ENCODE assay signal across 13 mouse cellular contexts in the genomic region with DNA sequence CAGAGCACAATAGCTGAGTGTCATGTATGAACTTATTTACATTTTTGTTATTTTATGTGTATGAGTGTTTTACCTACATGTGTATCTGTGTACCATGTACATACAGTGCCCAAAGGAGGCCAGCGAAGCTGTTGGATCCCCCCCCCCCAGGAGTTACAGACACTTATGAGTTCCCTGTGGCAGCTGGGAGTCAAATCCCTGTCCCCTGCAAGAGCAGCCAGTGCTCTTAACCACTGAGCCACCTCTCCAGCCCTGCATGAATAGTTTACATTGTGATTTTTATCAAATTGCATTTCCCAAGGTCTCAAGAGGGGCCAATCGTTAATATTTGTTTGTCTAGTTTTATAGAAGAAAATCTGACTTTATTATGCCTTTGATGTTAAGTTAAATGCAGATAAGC. TPM values are rescaled to one million over a fixed set of nuclear protein-coding genes. Genes with fewer than 3 reads are reported as not detected.
DNase-seq lines count a peak whose midpoint lies in the region; ATAC-seq and TF ChIP-seq lines count a peak whose summit lies in the region.
"Had no signal": no experiment of that assay in that cellular context is flagged by ENCODE, and none has a peak within 500 bp of the region (broad histone marks: within the 10 kb centered on the region; RNA-seq: fewer than 3 reads in every experiment).

No protein-coding gene starts in this region.

- TF ChIP-seq EP300 in stomach, postnatal 0 days (optimal IDR thresholded peaks at IDR 0.05): no peak

- 0 out of 2 replicates have a peak overlapping the region, but pooled peaks have one; percentile 21 for H3K4me2 ChIP-seq in forebrain, embryonic 14.5 days (ENCODE audit: low read length)
- no peak overlapping the region for H3K4me2 ChIP-seq in forebrain, embryonic 12.5 days
- H3K4me2 ChIP-seq in hindbrain, postnatal 0 days (ENCODE audit: low read depth, low read length): peak overlapping the region; percentile 38
- no peak overlapping the region for H3K4me2 ChIP-seq in hindbrain, embryonic 11.5 days (replicated peaks; ENCODE audit: low read depth, low read length)
- 0 out of 2 replicates have a peak overlapping the region, but pooled peaks have one; percentile 34 for H3K4me2 ChIP-seq in midbrain, postnatal 0 days (ENCODE audit: low read depth, low read length, poor library complexity, severe bottlenecking)
- H3K4me2 ChIP-seq in midbrain, embryonic 15.5 days: no peak overlapping the region
- H3K4me2 ChIP-seq in stomach, postnatal 0 days (replicated peaks; ENCODE audit: low read depth): peak overlapping the region; percentile 35; the same call in 1 of the 2 replicates

- H3K36me3 ChIP-seq in forebrain, embryonic 14.5 days (ENCODE audit: control insufficient read depth, insufficient read depth, low read length): no peaks in the 10 kb centered on the region
- no peaks in the 10 kb centered on the region for H3K36me3 ChIP-seq in forebrain, embryonic 12.5 days (replicated peaks)
- H3K36me3 ChIP-seq in hindbrain, postnatal 0 days (ENCODE audit: insufficient read depth, low read length): no peaks in the 10 kb centered on the region
- H3K36me3 ChIP-seq in hindbrain, embryonic 11.5 days (ENCODE audit: control insufficient read depth, insufficient read depth, low read length): no peaks in the 10 kb centered on the region
- H3K36me3 ChIP-seq in midbrain, postnatal 0 days (ENCODE audit: insufficient read depth, low read length): no peaks in the 10 kb centered on the region
- H3K36me3 ChIP-seq in midbrain, embryonic 15.5 days (replicated peaks): no peaks in the 10 kb centered on the region
- H3K36me3 ChIP-seq in stomach, postnatal 0 days (ENCODE audit: control insufficient read depth, insufficient read depth, low read length): no peaks in the 10 kb centered on the region
- H3K36me3 ChIP-seq: hindbrain, embryonic 15.5 days; limb, embryonic 13.5 days; midbrain, embryonic 13.5 days had no signal

- no peak for DNase-seq in forebrain, embryonic 14.5 days (ENCODE audit: low spot score)
- DNase-seq in hindbrain, postnatal 0 days (ENCODE audit: low spot score): no peak
- DNase-seq in hindbrain, embryonic 11.5 days (ENCODE audit: low spot score): no peak
- no peak for DNase-seq in midbrain, postnatal 0 days (ENCODE audit: low spot score)
- no peak for DNase-seq in stomach, postnatal 0 days (ENCODE audit: low spot score)
- DNase-seq in adrenal gland, adult 8-10 months: no peak
- DNase-seq: cerebellum, adult 9-11 months had no signal

- no peak overlapping the region for H3K4me3 ChIP-seq in forebrain, embryonic 14.5 days (ENCODE audit: low read depth, low read length)
- no peak overlapping the region for H3K4me3 ChIP-seq in forebrain, embryonic 12.5 days (replicated peaks)
- no peak overlapping the region for H3K4me3 ChIP-seq in hindbrain, postnatal 0 days (ENCODE audit: low read length)
- no peak overlapping the region for H3K4me3 ChIP-seq in hindbrain, embryonic 11.5 days (ENCODE audit: low read depth, low read length)
- H3K4me3 ChIP-seq in midbrain, postnatal 0 days (ENCODE audit: low read depth, low read length): no peak overlapping the region
- H3K4me3 ChIP-seq in midbrain, embryonic 15.5 days: no peak overlapping the region
- no peak overlapping the region for H3K4me3 ChIP-seq in stomach, postnatal 0 days (ENCODE audit: low read depth, low read length)
- H3K4me3 ChIP-seq: hindbrain, embryonic 15.5 days; limb, embryonic 13.5 days; midbrain, embryonic 13.5 days had no signal

- WGBS in forebrain, embryonic 14.5 days: 84% methylated on average over 2 of the region's 2 CpGs
- 79% methylated on average over 2 of the region's 2 CpGs for WGBS in forebrain, embryonic 12.5 days
- 71% methylated on average over 2 of the region's 2 CpGs for WGBS in hindbrain, postnatal 0 days
- WGBS in hindbrain, embryonic 11.5 days: 74% methylated on average over 2 of the region's 2 CpGs
- 61% methylated on average over 2 of the region's 2 CpGs for WGBS in midbrain, postnatal 0 days
- WGBS in midbrain, embryonic 15.5 days: 64% methylated on average over 2 of the region's 2 CpGs
- 40% methylated on average over 2 of the region's 2 CpGs for WGBS in stomach, postnatal 0 days

- H3K9me3 ChIP-seq in forebrain, embryonic 14.5 days (replicated peaks; ENCODE audit: control insufficient read depth, low read length): no peaks in the 10 kb centered on the region
- no peaks in the 10 kb centered on the region for H3K9me3 ChIP-seq in forebrain, embryonic 12.5 days
- no peaks in the 10 kb centered on the region for H3K9me3 ChIP-seq in hindbrain, postnatal 0 days (ENCODE audit: low read length)
- no peaks in the 10 kb centered on the region for H3K9me3 ChIP-seq in hindbrain, embryonic 11.5 days (ENCODE audit: control insufficient read depth, low read length)
- no peaks in the 10 kb centered on the region for H3K9me3 ChIP-seq in midbrain, postnatal 0 days (ENCODE audit: low read length)
- H3K9me3 ChIP-seq in midbrain, embryonic 15.5 days: no peaks in the 10 kb centered on the region
- H3K9me3 ChIP-seq in stomach, postnatal 0 days (ENCODE audit: control insufficient read depth, low read length): no peaks in the 10 kb centered on the region
- H3K9me3 ChIP-seq: hindbrain, embryonic 15.5 days; limb, embryonic 13.5 days; midbrain, embryonic 13.5 days had no signal

- ATAC-seq in forebrain, embryonic 14.5 days: no peak
- ATAC-seq in forebrain, embryonic 12.5 days (ENCODE audit: low FRiP score): no peak
- no peak for ATAC-seq in hindbrain, postnatal 0 days
- ATAC-seq in hindbrain, embryonic 11.5 days (ENCODE audit: low FRiP score): no peak
- ATAC-seq in midbrain, postnatal 0 days (ENCODE audit: low FRiP score): no peak
- no peak for ATAC-seq in midbrain, embryonic 15.5 days (replicated peaks)
- ATAC-seq in stomach, postnatal 0 days (ENCODE audit: low FRiP score, low TSS enrichment): no peak

- no peaks in the 10 kb centered on the region for H3K27me3 ChIP-seq in forebrain, embryonic 14.5 days (replicated peaks; ENCODE audit: control insufficient read depth, insufficient read depth, low read length)
- H3K27me3 ChIP-seq in forebrain, embryonic 12.5 days: no peaks in the 10 kb centered on the region
- no peaks in the 10 kb centered on the region for H3K27me3 ChIP-seq in hindbrain, postnatal 0 days (ENCODE audit: insufficient read depth, low read length)
- H3K27me3 ChIP-seq in hindbrain, embryonic 11.5 days (ENCODE audit: control insufficient read depth, insufficient read depth, low read length): no peaks in the 10 kb centered on the region
- H3K27me3 ChIP-seq in midbrain, postnatal 0 days (ENCODE audit: insufficient read depth, low read length): no peaks in the 10 kb centered on the region
- H3K27me3 ChIP-seq in midbrain, embryonic 15.5 days (replicated peaks): no peaks in the 10 kb centered on the region
- H3K27me3 ChIP-seq in stomach, postnatal 0 days (ENCODE audit: control insufficient read depth, insufficient read depth, low read length): no peaks in the 10 kb centered on the region
- H3K27me3 ChIP-seq: hindbrain, embryonic 15.5 days; limb, embryonic 13.5 days; midbrain, embryonic 13.5 days had no signal

- TF ChIP-seq CTCF in hindbrain, postnatal 0 days (IDR thresholded peaks at IDR 0.05; ENCODE audit: low read depth): no peak
- TF ChIP-seq CTCF in midbrain, postnatal 0 days (IDR thresholded peaks at IDR 0.05): no peak
- TF ChIP-seq CTCF in stomach, postnatal 0 days (IDR thresholded peaks at IDR 0.05; ENCODE audit: low read depth): no peak

- no peak overlapping the region for H3K27ac ChIP-seq in forebrain, embryonic 14.5 days (ENCODE audit: low read depth, low read length)
- H3K27ac ChIP-seq in forebrain, embryonic 12.5 days: no peak overlapping the region
- H3K27ac ChIP-seq in hindbrain, postnatal 0 days: no peak overlapping the region
- H3K27ac ChIP-seq in hindbrain, embryonic 11.5 days (ENCODE audit: low read depth, low read length): no peak overlapping the region
- H3K27ac ChIP-seq in midbrain, postnatal 0 days (ENCODE audit: low read depth, low read length): no peak overlapping the region
- no peak overlapping the region; the same call in 1 of the 2 replicates for H3K27ac ChIP-seq in midbrain, embryonic 15.5 days
- H3K27ac ChIP-seq in stomach, postnatal 0 days (replicated peaks): no peak overlapping the region
- H3K27ac ChIP-seq: hindbrain, embryonic 15.5 days; limb, embryonic 13.5 days; midbrain, embryonic 13.5 days had no signal

- H3K4me1 ChIP-seq in forebrain, embryonic 14.5 days (ENCODE audit: control insufficient read depth, insufficient read depth, low read length): peaks cover 4% of the 10 kb centered on the region
- H3K4me1 ChIP-seq in forebrain, embryonic 12.5 days: peaks cover 10% of the 10 kb centered on the region
- no peaks in the 10 kb centered on the region for H3K4me1 ChIP-seq in hindbrain, postnatal 0 days (ENCODE audit: insufficient read depth, low read length)
- no peaks in the 10 kb centered on the region; the same call in 1 of the 2 replicates for H3K4me1 ChIP-seq in hindbrain, embryonic 11.5 days (replicated peaks; ENCODE audit: control insufficient read depth, insufficient read depth, low read length)
- no peaks in the 10 kb centered on the region; the same call in 1 of the 2 replicates for H3K4me1 ChIP-seq in midbrain, postnatal 0 days (ENCODE audit: insufficient read depth, low read length)
- peaks cover 14% of the 10 kb centered on the region for H3K4me1 ChIP-seq in midbrain, embryonic 15.5 days
- no peaks in the 10 kb centered on the region for H3K4me1 ChIP-seq in stomach, postnatal 0 days (replicated peaks; ENCODE audit: control insufficient read depth, insufficient read depth)

- no peak overlapping the region for H3K9ac ChIP-seq in forebrain, embryonic 14.5 days (ENCODE audit: low read length)
- H3K9ac ChIP-seq in forebrain, embryonic 12.5 days: no peak overlapping the region
- no peak overlapping the region for H3K9ac ChIP-seq in hindbrain, postnatal 0 days (replicated peaks; ENCODE audit: low read length)
- no peak overlapping the region for H3K9ac ChIP-seq in hindbrain, embryonic 11.5 days (ENCODE audit: low read depth, low read length)
- no peak overlapping the region for H3K9ac ChIP-seq in midbrain, postnatal 0 days (replicated peaks; ENCODE audit: low read length, poor library complexity, severe bottlenecking)
- H3K9ac ChIP-seq in midbrain, embryonic 15.5 days: no peak overlapping the region
- no peak overlapping the region for H3K9ac ChIP-seq in stomach, postnatal 0 days (ENCODE audit: low read length)
- H3K9ac ChIP-seq: hindbrain, embryonic 15.5 days; limb, embryonic 13.5 days; midbrain, embryonic 13.5 days had no signal

RNA-seq across cellular contexts. Expression of gene Trim63, which starts 8.0 kb away (rescaled TPM):
- not detected in 2 replicates for polyA plus RNA-seq in forebrain, embryonic 14.5 days (2014; fragmentation: Nextera tagmentation; extraction: Ambion mirVana)
- polyA plus RNA-seq in forebrain, embryonic 12.5 days (2016; fragmentation: Nextera tagmentation; extraction: Ambion mirVana): 0.17 and 0.27 TPM in 2 replicates
- 0.32 and 1.5 TPM in 2 replicates for total RNA-seq in hindbrain, postnatal 0 days (2014; rRNA removed)
- polyA plus RNA-seq in hindbrain, postnatal 0 days (2015; fragmentation: Nextera tagmentation; extraction: Ambion mirVana): 0.84 and 1.1 TPM in 2 replicates
- 0.12 and 0.32 TPM in 2 replicates for polyA plus RNA-seq in hindbrain, embryonic 11.5 days (2014; fragmentation: Nextera tagmentation; extraction: Ambion mirVana)
- 1.5 and 2.0 TPM in 2 replicates for total RNA-seq in midbrain, postnatal 0 days (2014; rRNA removed)
- polyA plus RNA-seq in midbrain, postnatal 0 days (2015; fragmentation: Nextera tagmentation; extraction: Ambion mirVana): 0.49 and 0.73 TPM in 2 replicates
- polyA plus RNA-seq in midbrain, embryonic 15.5 days (2015; fragmentation: Nextera tagmentation; extraction: Ambion mirVana): 0.40 and 0.91 TPM in 2 replicates
- polyA plus RNA-seq in stomach, postnatal 0 days (2015; fragmentation: Nextera tagmentation; extraction: Ambion mirVana): 0.07 and 0.13 TPM in 2 replicates
- total RNA-seq in adrenal gland, adult 8-10 months (2022): not detected
- total RNA-seq: layer of hippocampus, adult 8-10 months had no signal

RNA-seq across cellular contexts. Expression of gene Pdik1l, which starts 19.3 kb away (rescaled TPM):
- polyA plus RNA-seq in forebrain, embryonic 14.5 days (2014; fragmentation: Nextera tagmentation; extraction: Ambion mirVana): 32.2 and 40.5 TPM in 2 replicates
- 33.3 and 34.8 TPM in 2 replicates for polyA plus RNA-seq in forebrain, embryonic 12.5 days (2016; fragmentation: Nextera tagmentation; extraction: Ambion mirVana)
- 25.5 and 35.2 TPM in 2 replicates for total RNA-seq in hindbrain, postnatal 0 days (2014; rRNA removed)
- polyA plus RNA-seq in hindbrain, postnatal 0 days (2015; fragmentation: Nextera tagmentation; extraction: Ambion mirVana): 23.3 and 24.8 TPM in 2 replicates
- polyA plus RNA-seq in hindbrain, embryonic 11.5 days (2014; fragmentation: Nextera tagmentation; extraction: Ambion mirVana): 23.5 and 25.1 TPM in 2 replicates
- 44.8 and 49.7 TPM in 2 replicates for total RNA-seq in midbrain, postnatal 0 days (2014; rRNA removed)
- 27.6 and 30.8 TPM in 2 replicates for polyA plus RNA-seq in midbrain, postnatal 0 days (2015; fragmentation: Nextera tagmentation; extraction: Ambion mirVana)
- polyA plus RNA-seq in midbrain, embryonic 15.5 days (2015; fragmentation: Nextera tagmentation; extraction: Ambion mirVana): 42.2 and 44.7 TPM in 2 replicates
- 8.3 and 8.4 TPM in 2 replicates for polyA plus RNA-seq in stomach, postnatal 0 days (2015; fragmentation: Nextera tagmentation; extraction: Ambion mirVana)
- total RNA-seq in adrenal gland, adult 8-10 months (2022): 10 to 100 TPM; 13.0 to 20.0 (median 15.5) TPM

RNA-seq across cellular contexts. Expression of gene Slc30a2, which starts 36.0 kb away (rescaled TPM):
- 0.05 and 0.06 TPM in 2 replicates for polyA plus RNA-seq in forebrain, embryonic 14.5 days (2014; fragmentation: Nextera tagmentation; extraction: Ambion mirVana)
- polyA plus RNA-seq in forebrain, embryonic 12.5 days (2016; fragmentation: Nextera tagmentation; extraction: Ambion mirVana): not detected in 2 replicates
- total RNA-seq in hindbrain, postnatal 0 days (2014; rRNA removed): 0.43 TPM in 1 of 2 replicates, not detected in the other
- polyA plus RNA-seq in hindbrain, postnatal 0 days (2015; fragmentation: Nextera tagmentation; extraction: Ambion mirVana): 0.09 and 0.18 TPM in 2 replicates
- polyA plus RNA-seq in hindbrain, embryonic 11.5 days (2014; fragmentation: Nextera tagmentation; extraction: Ambion mirVana): not detected in 2 replicates
- not detected in 2 replicates for total RNA-seq in midbrain, postnatal 0 days (2014; rRNA removed)
- polyA plus RNA-seq in midbrain, postnatal 0 days (2015; fragmentation: Nextera tagmentation; extraction: Ambion mirVana): 0.17 and 0.21 TPM in 2 replicates
- 0.22 and 0.23 TPM in 2 replicates for polyA plus RNA-seq in midbrain, embryonic 15.5 days (2015; fragmentation: Nextera tagmentation; extraction: Ambion mirVana)
- 0.06 and 0.07 TPM in 2 replicates for polyA plus RNA-seq in stomach, postnatal 0 days (2015; fragmentation: Nextera tagmentation; extraction: Ambion mirVana)
- total RNA-seq in adrenal gland, adult 8-10 months (2022): 100 to 1,000 TPM in 2 of 4 experiments, 10 to 100 TPM in 2; 29.5 to 113 (median 69.5) TPM

RNA-seq across cellular contexts. Expression of gene Grrp1, which starts 53.1 kb away (rescaled TPM):
- polyA plus RNA-seq in forebrain, embryonic 14.5 days (2014; fragmentation: Nextera tagmentation; extraction: Ambion mirVana): 10.1 and 11.6 TPM in 2 replicates
- 4.1 and 5.2 TPM in 2 replicates for polyA plus RNA-seq in forebrain, embryonic 12.5 days (2016; fragmentation: Nextera tagmentation; extraction: Ambion mirVana)
- total RNA-seq in hindbrain, postnatal 0 days (2014; rRNA removed): 13.7 and 18.4 TPM in 2 replicates
- polyA plus RNA-seq in hindbrain, postnatal 0 days (2015; fragmentation: Nextera tagmentation; extraction: Ambion mirVana): 11.1 and 12.2 TPM in 2 replicates
- polyA plus RNA-seq in hindbrain, embryonic 11.5 days (2014; fragmentation: Nextera tagmentation; extraction: Ambion mirVana): 5.1 and 5.7 TPM in 2 replicates
- total RNA-seq in midbrain, postnatal 0 days (2014; rRNA removed): 18.0 and 27.1 TPM in 2 replicates
- 15.7 and 17.8 TPM in 2 replicates for polyA plus RNA-seq in midbrain, postnatal 0 days (2015; fragmentation: Nextera tagmentation; extraction: Ambion mirVana)
- 13.6 and 14.4 TPM in 2 replicates for polyA plus RNA-seq in midbrain, embryonic 15.5 days (2015; fragmentation: Nextera tagmentation; extraction: Ambion mirVana)
- 3.7 and 4.2 TPM in 2 replicates for polyA plus RNA-seq in stomach, postnatal 0 days (2015; fragmentation: Nextera tagmentation; extraction: Ambion mirVana)
- total RNA-seq in adrenal gland, adult 8-10 months (2022): 10 to 100 TPM in 2 of 4 experiments, 1 to 10 TPM in 2; 9.5 to 12.5 (median 10.1) TPM

Comparison
In these comparisons a context has a peak if more than half of its experiments do, and no peak if none do; other contexts are left out.
1. H3K4me2 ChIP-seq: peak in forebrain, embryonic 14.5 days (single experiment), hindbrain, postnatal 0 days (single experiment), midbrain, postnatal 0 days (single experiment) and stomach, postnatal 0 days (single experiment); none in forebrain, embryonic 12.5 days (single experiment), hindbrain, embryonic 11.5 days (single experiment) and midbrain, embryonic 15.5 days (single experiment).